Mouse (Mus musculus): ENCODE measurements at regions not wholly inside any gene's neighbourhood (a gene's known extent, or its start where the extent isn't known, plus 50 kb on each side); places are given as distances from the start of the nearest gene placed in this dataset.

- no peaks in the 10 kb centered on the region for H3K4me1 ChIP-seq
- no peak overlapping the region for H3K4me2 ChIP-seq
- 82% methylated on average over 7 of the region's 7 CpGs for WGBS
- H3K9me3 ChIP-seq = no peaks in the 10 kb centered on the region
- H3K27ac ChIP-seq = no peak overlapping the region
- no peaks in the 10 kb centered on the region for H3K27me3 ChIP-seq (replicated peaks)
- H3K9ac ChIP-seq = no peak overlapping the region
- H3K4me3 ChIP-seq (replicated peaks) = no peak overlapping the region
- no peak for ATAC-seq (ENCODE audit: insufficient read depth, low FRiP score, low read depth)
- no peaks in the 10 kb centered on the region for H3K36me3 ChIP-seq
Observed at GRCm38 (mm10) chr15:69350053-69350739, 2849.5 kb upstream of the Lrrc6 start.

GRCm38 (mm10) chr15:69346065-69346464, 2845.4 kb upstream of the Lrrc6 start:
- WGBS = 76% methylated on average over 1 of the region's 1 CpGs
- Histone ChIP-seq H3K9ac (no peak overlapping the region), H3K27ac (no peak overlapping the region), H3K4me2 (no peak overlapping the region), H3K27me3 (replicated peaks) (no peaks in the 10 kb centered on the region), H3K9me3 (no peaks in the 10 kb centered on the region), H3K36me3 (no peaks in the 10 kb centered on the region), H3K4me1 (no peaks in the 10 kb centered on the region), H3K4me3 (replicated peaks) (no peak overlapping the region)
- no peak for ATAC-seq (ENCODE audit: insufficient read depth, low FRiP score, low read depth)

- H3K4me3 ChIP-seq (replicated peaks) = no peak overlapping the region
- WGBS = 77% methylated on average over 2 of the region's 2 CpGs
- H3K4me1 ChIP-seq = no peaks in the 10 kb centered on the region
- no peak overlapping the region for H3K4me2 ChIP-seq
- no peak for ATAC-seq (ENCODE audit: insufficient read depth, low FRiP score, low read depth)
- no peaks in the 10 kb centered on the region for H3K9me3 ChIP-seq
- no peaks in the 10 kb centered on the region for H3K36me3 ChIP-seq
- H3K27ac ChIP-seq = no peak overlapping the region
- H3K27me3 ChIP-seq (replicated peaks) = no peaks in the 10 kb centered on the region
- no peak overlapping the region for H3K9ac ChIP-seq
Observed at GRCm38 (mm10) chr15:69342759-69343158, 2842.0 kb upstream of the Lrrc6 start.

- Histone ChIP-seq H3K4me3 (replicated peaks) (no peak overlapping the region), H3K4me1 (no peaks in the 10 kb centered on the region), H3K4me2 (no peak overlapping the region), H3K27ac (no peak overlapping the region), H3K9ac (no peak overlapping the region), H3K36me3 (no peaks in the 10 kb centered on the region), H3K9me3 (no peaks in the 10 kb centered on the region), H3K27me3 (replicated peaks) (no peaks in the 10 kb centered on the region)
- WGBS = 72% methylated on average over 2 of the region's 2 CpGs
- no peak for ATAC-seq (ENCODE audit: insufficient read depth, low FRiP score, low read depth)
Observed at GRCm38 (mm10) chr15:69336491-69336890, 2835.8 kb upstream of the Lrrc6 start.

- no peak overlapping the region for H3K4me2 ChIP-seq
- no peaks in the 10 kb centered on the region for H3K9me3 ChIP-seq
- H3K4me1 ChIP-seq = no peaks in the 10 kb centered on the region
- H3K27ac ChIP-seq = no peak overlapping the region
- H3K9ac ChIP-seq = no peak overlapping the region
- no peak overlapping the region for H3K4me3 ChIP-seq (replicated peaks)
- no peaks in the 10 kb centered on the region for H3K27me3 ChIP-seq (replicated peaks)
- H3K36me3 ChIP-seq = no peaks in the 10 kb centered on the region
- ATAC-seq (ENCODE audit: insufficient read depth, low FRiP score, low read depth) = no peak
Observed at GRCm38 (mm10) chr15:69326537-69326936, 2825.8 kb upstream of the Lrrc6 start.

- Histone ChIP-seq H3K9me3 (no peaks in the 10 kb centered on the region), H3K9ac (no peak overlapping the region), H3K27me3 (replicated peaks) (no peaks in the 10 kb centered on the region), H3K4me1 (no peaks in the 10 kb centered on the region), H3K4me2 (no peak overlapping the region), H3K36me3 (no peaks in the 10 kb centered on the region), H3K4me3 (replicated peaks) (no peak overlapping the region), H3K27ac (no peak overlapping the region)
- no peak for ATAC-seq (ENCODE audit: insufficient read depth, low FRiP score, low read depth)
- 71% methylated on average over 5 of the region's 5 CpGs for WGBS
Observed at GRCm38 (mm10) chr15:69303100-69303499, 2802.4 kb upstream of the Lrrc6 start.

- H3K4me1 ChIP-seq = no peaks in the 10 kb centered on the region
- no peaks in the 10 kb centered on the region for H3K36me3 ChIP-seq
- no peaks in the 10 kb centered on the region for H3K27me3 ChIP-seq (replicated peaks)
- H3K9me3 ChIP-seq = no peaks in the 10 kb centered on the region
- 27% methylated on average over 1 of the region's 1 CpGs for WGBS
- no peak for ATAC-seq (ENCODE audit: insufficient read depth, low FRiP score, low read depth)
- no peak overlapping the region for H3K9ac ChIP-seq
- no peak overlapping the region for H3K4me2 ChIP-seq
- H3K4me3 ChIP-seq (replicated peaks) = no peak overlapping the region
- H3K27ac ChIP-seq = no peak overlapping the region
Observed at GRCm38 (mm10) chr15:69291273-69291672, 2790.6 kb upstream of the Lrrc6 start.

- no peak overlapping the region for H3K4me2 ChIP-seq
- H3K9ac ChIP-seq = no peak overlapping the region
- ATAC-seq (ENCODE audit: insufficient read depth, low FRiP score, low read depth) = no peak
- no peaks in the 10 kb centered on the region for H3K36me3 ChIP-seq
- no peak overlapping the region for H3K4me3 ChIP-seq (replicated peaks)
- no peaks in the 10 kb centered on the region for H3K4me1 ChIP-seq
- no peaks in the 10 kb centered on the region for H3K27me3 ChIP-seq (replicated peaks)
- no peaks in the 10 kb centered on the region for H3K9me3 ChIP-seq
- H3K27ac ChIP-seq = no peak overlapping the region
Observed at GRCm38 (mm10) chr15:69275546-69276255, 2775.0 kb upstream of the Lrrc6 start.

GRCm38 (mm10) chr15:69274225-69274766, 2773.6 kb upstream of the Lrrc6 start:
- H3K27me3 ChIP-seq (replicated peaks) = no peaks in the 10 kb centered on the region
- no peaks in the 10 kb centered on the region for H3K36me3 ChIP-seq
- no peak for ATAC-seq (ENCODE audit: insufficient read depth, low FRiP score, low read depth)
- H3K4me1 ChIP-seq = no peaks in the 10 kb centered on the region
- H3K9ac ChIP-seq = no peak overlapping the region
- 64% methylated on average over 8 of the region's 8 CpGs for WGBS
- H3K4me3 ChIP-seq (replicated peaks) = no peak overlapping the region
- H3K9me3 ChIP-seq = no peaks in the 10 kb centered on the region
- no peak overlapping the region for H3K27ac ChIP-seq
- no peak overlapping the region for H3K4me2 ChIP-seq

- 73% methylated on average over 1 of the region's 1 CpGs for WGBS
Observed at GRCm38 (mm10) chr15:69273518-69273917, 2772.8 kb upstream of the Lrrc6 start.

GRCm38 (mm10) chr15:69261940-69262339, 2761.2 kb upstream of the Lrrc6 start:
- WGBS = 87% methylated on average over 1 of the region's 1 CpGs
- Histone ChIP-seq H3K27ac (no peak overlapping the region), H3K4me2 (no peak overlapping the region), H3K4me3 (replicated peaks) (no peak overlapping the region), H3K4me1 (no peaks in the 10 kb centered on the region), H3K9ac (no peak overlapping the region), H3K27me3 (replicated peaks) (no peaks in the 10 kb centered on the region), H3K36me3 (no peaks in the 10 kb centered on the region), H3K9me3 (no peaks in the 10 kb centered on the region)
- ATAC-seq (ENCODE audit: insufficient read depth, low FRiP score, low read depth) = no peak

More at GRCm38 (mm10) chr15:69273518-69273917, 2772.8 kb upstream of the Lrrc6 start:
- H3K9me3 ChIP-seq = no peaks in the 10 kb centered on the region
- no peak overlapping the region for H3K9ac ChIP-seq
- H3K4me2 ChIP-seq = no peak overlapping the region
- H3K36me3 ChIP-seq = no peaks in the 10 kb centered on the region
- H3K4me3 ChIP-seq (replicated peaks) = no peak overlapping the region
- H3K27me3 ChIP-seq (replicated peaks) = no peaks in the 10 kb centered on the region
- no peak for ATAC-seq (ENCODE audit: insufficient read depth, low FRiP score, low read depth)
- no peak overlapping the region for H3K27ac ChIP-seq
- no peaks in the 10 kb centered on the region for H3K4me1 ChIP-seq

- Histone ChIP-seq H3K9me3 (no peaks in the 10 kb centered on the region), H3K9ac (no peak overlapping the region), H3K27me3 (replicated peaks) (no peaks in the 10 kb centered on the region), H3K27ac (no peak overlapping the region), H3K4me3 (replicated peaks) (no peak overlapping the region), H3K4me2 (no peak overlapping the region), H3K4me1 (no peaks in the 10 kb centered on the region), H3K36me3 (no peaks in the 10 kb centered on the region)
- WGBS = 64% methylated on average over 3 of the region's 3 CpGs
- no peak for ATAC-seq (ENCODE audit: insufficient read depth, low FRiP score, low read depth)
Observed at GRCm38 (mm10) chr15:69257161-69257778, 2756.6 kb upstream of the Lrrc6 start.

Measured in stomach, embryonic 15.5 days (tissue).